Mouse (Mus musculus) liver, embryonic 14.5 days (tissue): ENCODE results near the gene Fbrsl1. TPM values are rescaled to one million over a fixed set of nuclear protein-coding genes. Genes with fewer than 3 reads are reported as not detected.

Experiments used
- ATAC-seq: fragments of 200-750 bp; cut with Nextera tagmentation; 2 replicates; pipeline ENCODE4 v1.8.0; 2017; ENCODE audit warnings: moderate number of reproducible peaks, mild to moderate bottlenecking, moderate library complexity; ENCODE audit not compliant: insufficient read depth
- DNase-seq, 3 experiments: peaks; one replicate each; pipeline ENCODE4 v3.0.0-alpha.2; 2012 to 2013; ENCODE audit warnings: low read depth in 3 of 3, low spot score in 3 of 3
- H3K27ac ChIP-seq: fragments of 300-500 bp; sonication (generic); 2 replicates; pipeline ENCODE4 v1.5.1; 2014; ENCODE audit warnings: moderate library complexity, mild to moderate bottlenecking, control low read depth, inconsistent platforms
- H3K27me3 ChIP-seq: fragments of 300-500 bp; sonication (generic); 2 replicates; pipeline ENCODE4 v1.6.1; 2014; ENCODE audit warnings: mild to moderate bottlenecking, low read length, moderate library complexity; ENCODE audit not compliant: control insufficient read depth, insufficient read depth
- H3K36me3 ChIP-seq: fragments of 300-500 bp; sonication (generic); replicated peaks from 2 replicates; pipeline ENCODE4 v1.6.1; 2014; ENCODE audit warnings: low read depth; ENCODE audit not compliant: control insufficient read depth, insufficient read depth
- H3K4me1 ChIP-seq, 2 experiments: fragments of 200-500 bp in 1 of 2; fragments of 300-500 bp in 1 of 2; sonication (generic) in 1 of 2; replicated peaks; 2 replicates each; pipeline ENCODE4 v1.6.1; 2012 to 2014; ENCODE audit warnings: antibody characterized with exemption in 1 of 2, inconsistent platforms in 1 of 2, low read length in 1 of 2; ENCODE audit not compliant: control insufficient read depth in 2 of 2, insufficient read depth in 2 of 2
- H3K4me2 ChIP-seq: fragments of 300-500 bp; sonication (generic); 2 replicates; pipeline ENCODE4 v1.6.1; 2014; ENCODE audit warnings: low read depth, mild to moderate bottlenecking, control low read depth, moderate library complexity
- H3K4me3 ChIP-seq, 2 experiments: fragments of 200-500 bp in 1 of 2; fragments of 300-500 bp in 1 of 2; sonication (generic) in 1 of 2; 2 replicates each; pipeline ENCODE4 v1.5.1; 2012 to 2014; ENCODE audit warnings: low read depth in 2 of 2, low read length in 2 of 2, mild to moderate bottlenecking in 2 of 2, control low read depth in 1 of 2, inconsistent platforms in 1 of 2, moderate library complexity in 1 of 2; ENCODE audit not compliant: insufficient read depth in 1 of 2
- H3K9ac ChIP-seq: fragments of 300-500 bp; sonication (generic); replicated peaks from 2 replicates; pipeline ENCODE4 v1.6.1; 2014; ENCODE audit warnings: mild to moderate bottlenecking, control low read depth, moderate library complexity
- H3K9me3 ChIP-seq: fragments of 300-500 bp; sonication (generic); 2 replicates; pipeline ENCODE4 v1.6.1; 2016; ENCODE audit warnings: low read length, mixed read lengths; ENCODE audit not compliant: control insufficient read depth
- CTCF ChIP-seq: IDR thresholded peaks from 2 replicates; pipeline ENCODE4 v1.5.1; 2016; ENCODE audit warnings: antibody characterized with exemption, low read depth, control low read depth
- EP300 ChIP-seq: IDR thresholded peaks from 2 replicates; pipeline ENCODE4 v1.6.1; 2016; ENCODE audit warnings: antibody characterized with exemption, low read depth
- WGBS: fragments of 180-500 bp; shearing (Covaris S2); extraction: QIAGEN DNeasy Blood & Tissue Kit; methylation state at CpG from one replicate; pipeline ENCODE4 v1.1.7; 2014; ENCODE audit not compliant: insufficient replicate concordance; 5-methylcytosine and 5-hydroxymethylcytosine counted together
- polyA plus RNA-seq, 2 experiments: library from polyadenylated mRNA; depleted of rRNA in 1 of 2; stranded (reverse) in 1 of 2; unstranded in 1 of 2; fragments of >200 nt; fragmentation: Nextera tagmentation in 1 of 2; extraction: Ambion mirVana in 1 of 2; gene quantifications; 2 replicates each; pipeline versions ENCODE4 v1.2.1 to v1.2.3; 2012 to 2014

Gene Fbrsl1
- polyA plus RNA-seq, 2 experiments: 4.3 to 9.5 TPM

- TF ChIP-seq EP300 (no peak), CTCF (no peak)
- Histone ChIP-seq H3K9me3 (no peaks in the 10 kb centered on the region), H3K4me3 (no peak overlapping the region), H3K27me3 (no peaks in the 10 kb centered on the region), H3K4me1 (peaks cover 0 to 3% of the 10 kb centered on the region in 2 experiments; a peak in 1 of 4 replicates), H3K27ac (no peak overlapping the region), H3K4me2 (no peak overlapping the region), H3K36me3 (no peaks in the 10 kb centered on the region), H3K9ac (no peak overlapping the region)
- no peak for DNase-seq
- no peak for ATAC-seq
- WGBS: 44% methylated on average over 7 of the region's 7 CpGs
Measured at GRCm38 (mm10) chr5:110416825-110417401, 31.4 kb downstream of the Fbrsl1 start.

GRCm38 (mm10) chr5:110415806-110416700 lies 32.2 kb downstream of the Fbrsl1 start:
- Histone ChIP-seq H3K9ac (no peak overlapping the region), H3K9me3 (no peaks in the 10 kb centered on the region), H3K4me1 (peaks cover 0 to 3% of the 10 kb centered on the region in 2 experiments; a peak in 1 of 4 replicates), H3K27me3 (no peaks in the 10 kb centered on the region), H3K27ac (no peak overlapping the region), H3K4me2 (no peak overlapping the region), H3K36me3 (no peaks in the 10 kb centered on the region), H3K4me3 (no peak overlapping the region)
- TF ChIP-seq EP300: no peak
- no peak for TF ChIP-seq CTCF
- WGBS: 63% methylated on average over 13 of the region's 13 CpGs
- DNase-seq (no peak), ATAC-seq (no peak)

- DNase-seq: no peak
- WGBS: 79% methylated on average over 5 of the region's 5 CpGs
- Histone ChIP-seq H3K9ac (no peak overlapping the region), H3K4me1 (peaks cover 0 to 3% of the 10 kb centered on the region in 2 experiments; a peak in 1 of 4 replicates), H3K36me3 (no peaks in the 10 kb centered on the region), H3K27me3 (no peaks in the 10 kb centered on the region), H3K9me3 (no peaks in the 10 kb centered on the region), H3K4me3 (no peak overlapping the region), H3K4me2 (no peak overlapping the region), H3K27ac (no peak overlapping the region)
- ATAC-seq: no peak
- TF ChIP-seq CTCF: no peak
- TF ChIP-seq EP300: no peak
Measured at GRCm38 (mm10) chr5:110415022-110415421, 33.3 kb downstream of the Fbrsl1 start.

- TF ChIP-seq EP300: no peak
- TF ChIP-seq CTCF: no peak
- 52% methylated on average over 14 of the region's 14 CpGs for WGBS
- H3K36me3 ChIP-seq: no peaks in the 10 kb centered on the region
- no peak overlapping the region for H3K9ac ChIP-seq
- ATAC-seq: no peak
- H3K4me2 ChIP-seq: no peak overlapping the region
- no peaks in the 10 kb centered on the region for H3K4me1 ChIP-seq
- DNase-seq: no peak
- H3K27me3 ChIP-seq: no peaks in the 10 kb centered on the region
- no peaks in the 10 kb centered on the region for H3K9me3 ChIP-seq
- H3K27ac ChIP-seq: no peak overlapping the region
- H3K4me3 ChIP-seq: no peak overlapping the region
Measured at GRCm38 (mm10) chr5:110413018-110413417, 35.3 kb downstream of the Fbrsl1 start.

- Histone ChIP-seq H3K27ac (no peak overlapping the region), H3K4me1 (no peaks in the 10 kb centered on the region), H3K9ac (no peak overlapping the region), H3K36me3 (no peaks in the 10 kb centered on the region), H3K27me3 (no peaks in the 10 kb centered on the region), H3K9me3 (no peaks in the 10 kb centered on the region), H3K4me3 (no peak overlapping the region), H3K4me2 (no peak overlapping the region)
- 71% methylated on average over 5 of the region's 5 CpGs for WGBS
- ATAC-seq (no peak), DNase-seq (no peak)
- no peak for TF ChIP-seq EP300
- TF ChIP-seq CTCF: no peak
Measured at GRCm38 (mm10) chr5:110410386-110410785, 37.9 kb downstream of the Fbrsl1 start.
